Comparison of ENCODE assay signal across 8 mouse cellular contexts in the genomic region with DNA sequence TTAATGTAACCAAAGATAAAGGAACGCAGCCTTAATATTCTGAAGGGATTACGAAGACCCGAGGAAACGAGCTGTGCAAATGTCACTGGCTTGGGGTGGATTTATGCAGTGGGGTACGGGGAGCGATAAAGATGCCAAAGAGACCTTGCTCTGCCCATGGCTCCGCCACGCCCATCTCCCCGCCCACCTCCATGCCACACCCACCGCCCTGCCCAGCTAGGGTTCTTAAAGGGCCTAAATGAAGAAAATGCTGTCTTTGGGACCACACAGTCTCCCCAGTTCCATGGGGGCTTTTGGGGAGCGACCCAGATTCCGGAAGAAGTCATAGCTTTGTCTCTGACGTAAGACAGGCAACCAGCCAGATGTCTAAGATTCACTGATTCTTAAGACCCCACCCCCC.
DNase-seq lines count a peak whose midpoint lies in the region; ATAC-seq lines count a peak whose summit lies in the region.

No protein-coding gene starts in this region.

- H3K4me2 ChIP-seq in forebrain, embryonic 13.5 days: peak overlapping the region; percentile 62

- peak overlapping the region; percentile 48; the same call in 1 of the 2 replicates for H3K27ac ChIP-seq in forebrain, embryonic 13.5 days

- peaks cover 34% of the 10 kb centered on the region for H3K27me3 ChIP-seq in forebrain, embryonic 13.5 days

- no peak overlapping the region for H3K9ac ChIP-seq in forebrain, embryonic 13.5 days

- peak; percentile 67 for ATAC-seq in forebrain, embryonic 13.5 days

- intact Hi-C loops in gastrocnemius, postnatal 14 days (cut with DNase I; ENCODE audit: low total_unique reads): no loop called here

- H3K4me1 ChIP-seq in forebrain, embryonic 13.5 days: peaks cover 32% of the 10 kb centered on the region

- no peaks in the 10 kb centered on the region; the same call in 1 of the 2 replicates for H3K9me3 ChIP-seq in forebrain, embryonic 13.5 days (replicated peaks)

- WGBS in forebrain, embryonic 13.5 days: 6% methylated on average over 13 of the region's 13 CpGs

- no peaks in the 10 kb centered on the region for H3K36me3 ChIP-seq in forebrain, embryonic 13.5 days (ENCODE audit: poor library complexity, severe bottlenecking)

- H3K4me3 ChIP-seq in forebrain, embryonic 13.5 days: peak overlapping the region; percentile 31; the same call in 1 of the 2 replicates

- DNase-seq in gastrocnemius, postnatal 14 days: peak; percentile 32
- DNase-seq in gastrocnemius, postnatal 10 days: no peak
- DNase-seq in ES-CJ7 (ENCODE audit: low read depth, low spot score): peak; percentile 58
- peak; percentile 72 to 76 for DNase-seq in kidney, postnatal 4 days
- peak; percentile 60 for DNase-seq in retina, embryonic 14.5 days (ENCODE audit: low spot score)
- DNase-seq in layer of hippocampus, adult 18-20 months (ENCODE audit: low spot score in 2 of 2): no peak
- DNase-seq in left cerebral cortex, adult 9 months (ENCODE audit: low spot score in 2 of 2): no peak

Comparison
In these comparisons a context has a peak if more than half of its experiments do, and no peak if none do; other contexts are left out.
1. DNase-seq: peak in gastrocnemius, postnatal 14 days (single experiment), ES-CJ7 (single experiment), kidney, postnatal 4 days (2 of 2) and retina, embryonic 14.5 days (single experiment); none in gastrocnemius, postnatal 10 days (single experiment), layer of hippocampus, adult 18-20 months (0 of 2) and left cerebral cortex, adult 9 months (0 of 2).